Mouse (Mus musculus): ENCODE results near the gene Fam149b. TPM values are rescaled to one million over a fixed set of nuclear protein-coding genes. Genes with fewer than 3 reads are reported as not detected.

The Fam149b gene
- total RNA-seq, 2 experiments from 2014 or later = 17.3 to 22.6 TPM

GRCm38 (mm10) chr14:20389446-20390079, 41.6 kb downstream of the Fam149b start:
- no peak for DNase-seq

GRCm38 (mm10) chr14:20392326-20392725, 44.4 kb downstream of the Fam149b start:
- no peak for DNase-seq

- DNase-seq = peak; percentile 91
Observed at GRCm38 (mm10) chr14:20393205-20393913, 45.4 kb downstream of the Fam149b start, which contains the start of gene Mrps16. Gene Mrps16, minus strand, starts transcription at chr14:20393634.

- no peak for DNase-seq
Observed at GRCm38 (mm10) chr14:20397220-20397619, 49.3 kb downstream of the Fam149b start.

GRCm38 (mm10) chr14:20398864-20399263, 50.9 kb downstream of the Fam149b start:
- DNase-seq = no peak

GRCm38 (mm10) chr14:20400071-20400470, 52.1 kb downstream of the Fam149b start:
- DNase-seq = peak; percentile 32

- no peak for DNase-seq
Observed at GRCm38 (mm10) chr14:20422257-20422656, 74.3 kb downstream of the Fam149b start.

- DNase-seq = no peak
Observed at GRCm38 (mm10) chr14:20423046-20423445, 75.1 kb downstream of the Fam149b start.

GRCm38 (mm10) chr14:20428593-20428992, 80.6 kb downstream of the Fam149b start:
- no peak for DNase-seq

GRCm38 (mm10) chr14:20429833-20430232, 81.9 kb downstream of the Fam149b start:
- DNase-seq = no peak

GRCm38 (mm10) chr14:20431726-20432125, 83.8 kb downstream of the Fam149b start:
- DNase-seq = no peak

GRCm38 (mm10) chr14:20432420-20432819, 84.5 kb downstream of the Fam149b start:
- no peak for DNase-seq

Other genes with a start within 250 kb of the Fam149b start
- gene Saysd1, start 209.6 kb upstream of the Fam149b start, total RNA-seq (2021) = 1 to 10 TPM; 2.0 to 2.2 TPM
- 1 to 10 TPM in 1 of 2 experiments, under 1 TPM in 1; 0.99 to 1.9 TPM for gene Kcnk5, start 166.4 kb upstream of the Fam149b start, total RNA-seq (2021)
- gene Kcnk16, start 79.0 kb upstream of the Fam149b start, total RNA-seq (2021) = not detected
- gene Nudt13, start 53.5 kb upstream of the Fam149b start, total RNA-seq (2021) = 10 to 100 TPM; 21.3 to 22.9 TPM
- 10 to 100 TPM; 27.1 to 28.8 TPM for gene Ecd, start within 50 bp of the Fam149b start, total RNA-seq (2021)
- gene Dnajc9, start 40.7 kb downstream of the Fam149b start, total RNA-seq (2021) = 10 to 100 TPM; 14.8 to 15.8 TPM
- 10 to 100 TPM; 47.1 to 50.9 TPM for gene Mrps16, start 45.5 kb downstream of the Fam149b start, total RNA-seq (2021)
- under 1 TPM; 0.23 to 0.25 TPM for gene Cfap70, start 104.1 kb downstream of the Fam149b start, total RNA-seq (2021)
- gene Anxa7, start 132.0 kb downstream of the Fam149b start, total RNA-seq (2021) = 10 to 100 TPM; 29.0 to 39.0 TPM
- gene Mss51, start 148.7 kb downstream of the Fam149b start, total RNA-seq (2021) = 1 to 10 TPM; 3.9 to 7.0 TPM
- gene Ppp3cb, start 198.4 kb downstream of the Fam149b start, total RNA-seq (2021) = 100 to 1,000 TPM; 114 to 116 TPM

Measured in gastrocnemius, postnatal 10 days (tissue).